In the genomic region with DNA sequence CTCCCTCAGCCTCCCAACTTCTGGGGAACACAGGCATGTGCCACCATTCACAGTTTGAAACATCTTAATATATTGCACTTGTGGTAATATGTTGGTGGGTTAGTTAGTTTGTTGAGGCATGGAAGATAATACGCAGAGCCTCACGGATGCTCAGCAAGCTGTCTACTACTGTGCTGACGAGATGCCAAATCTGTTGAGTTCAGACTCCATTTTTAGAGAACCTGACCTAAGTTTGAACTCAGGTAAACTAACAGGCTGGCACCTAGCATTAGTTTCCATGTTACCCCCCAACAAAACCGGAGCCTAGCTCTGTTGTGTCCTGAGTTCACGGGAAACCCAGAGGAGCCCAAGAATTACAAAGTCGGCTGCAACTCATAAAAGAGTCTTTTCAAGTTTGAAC, we compare ENCODE assay signal across 22 mouse cellular contexts. TPM values are rescaled to one million over a fixed set of nuclear protein-coding genes. Genes with fewer than 3 reads are reported as not detected.
DNase-seq lines count a peak whose midpoint lies in the region; ATAC-seq and TF ChIP-seq lines count a peak whose summit lies in the region.
"Had no signal": no experiment of that assay in that cellular context is flagged by ENCODE, and none has a peak within 500 bp of the region (broad histone marks: within the 10 kb centered on the region; RNA-seq: fewer than 3 reads in every experiment).

No protein-coding gene starts in this region.

- no peak for ATAC-seq in limb, embryonic 14.5 days (ENCODE audit: low FRiP score, low read depth)
- ATAC-seq: forebrain, embryonic 14.5 days; forebrain, embryonic 16.5 days had no signal

- H3K36me3 ChIP-seq in limb, embryonic 14.5 days (ENCODE audit: control insufficient read depth, insufficient read depth, low read length): no peaks in the 10 kb centered on the region
- no peaks in the 10 kb centered on the region for H3K36me3 ChIP-seq in limb, embryonic 10.5 days
- H3K36me3 ChIP-seq: embryonic facial prominence, embryonic 13.5 days; embryonic facial prominence, embryonic 15.5 days; forebrain, embryonic 10.5 days; forebrain, embryonic 12.5 days had no signal

- H3K4me3 ChIP-seq in gastrocnemius, adult 2 months: no peak overlapping the region
- H3K4me3 ChIP-seq in limb, embryonic 14.5 days (replicated peaks; ENCODE audit: low read length): no peak overlapping the region
- no peak overlapping the region for H3K4me3 ChIP-seq in limb, embryonic 10.5 days
- H3K4me3 ChIP-seq: embryonic facial prominence, embryonic 13.5 days; embryonic facial prominence, embryonic 15.5 days; erythroblast, embryonic 14.5 days; forebrain, embryonic 10.5 days; forebrain, embryonic 12.5 days had no signal

- no peak for TF ChIP-seq CTCF in gastrocnemius, adult 2 months (IDR thresholded peaks at IDR 0.05)

- H3K4me2 ChIP-seq in limb, embryonic 14.5 days (replicated peaks; ENCODE audit: low read depth, low read length, severe bottlenecking): no peak overlapping the region
- H3K4me2 ChIP-seq: embryonic facial prominence, embryonic 13.5 days; embryonic facial prominence, embryonic 15.5 days; forebrain, embryonic 12.5 days had no signal

- peaks cover 14% of the 10 kb centered on the region for H3K4me1 ChIP-seq in limb, embryonic 14.5 days (ENCODE audit: control insufficient read depth, insufficient read depth, low read length)
- peaks cover 51% of the 10 kb centered on the region for H3K4me1 ChIP-seq in limb, embryonic 10.5 days
- H3K4me1 ChIP-seq: forebrain, embryonic 12.5 days had no signal

- no peaks in the 10 kb centered on the region for H3K27me3 ChIP-seq in limb, embryonic 14.5 days (ENCODE audit: control insufficient read depth, insufficient read depth, low read length)
- no peaks in the 10 kb centered on the region for H3K27me3 ChIP-seq in limb, embryonic 10.5 days (ENCODE audit: low read depth, poor library complexity, severe bottlenecking)
- H3K27me3 ChIP-seq: embryonic facial prominence, embryonic 15.5 days; forebrain, embryonic 12.5 days had no signal

- no peak for TF ChIP-seq POLR2A in limb, embryonic 14.5 days (IDR thresholded peaks at IDR 0.05; ENCODE audit: borderline replicate concordance, extremely low read depth, insufficient read depth, insufficient read length)

- 53% methylated on average over 6 of the region's 6 CpGs for WGBS in limb, embryonic 14.5 days
- 70% methylated on average over 6 of the region's 6 CpGs for WGBS in limb, embryonic 10.5 days

- H3K27ac ChIP-seq in gastrocnemius, adult 2 months: peak overlapping the region; percentile 54
- H3K27ac ChIP-seq in limb, embryonic 14.5 days (replicated peaks; ENCODE audit: low read depth, low read length): no peak overlapping the region
- H3K27ac ChIP-seq in limb, embryonic 10.5 days: no peak overlapping the region
- H3K27ac ChIP-seq: embryonic facial prominence, embryonic 13.5 days; embryonic facial prominence, embryonic 15.5 days; forebrain, embryonic 10.5 days; forebrain, embryonic 12.5 days had no signal

- no peak overlapping the region for H3K9ac ChIP-seq in limb, embryonic 14.5 days (ENCODE audit: low read depth, low read length, severe bottlenecking)
- H3K9ac ChIP-seq: embryonic facial prominence, embryonic 13.5 days; embryonic facial prominence, embryonic 15.5 days; forebrain, embryonic 12.5 days had no signal

- H3K9me3 ChIP-seq in limb, embryonic 14.5 days (ENCODE audit: control insufficient read depth, low read length): no peaks in the 10 kb centered on the region
- no peaks in the 10 kb centered on the region for H3K9me3 ChIP-seq in limb, embryonic 10.5 days (replicated peaks)
- H3K9me3 ChIP-seq: embryonic facial prominence, embryonic 13.5 days; embryonic facial prominence, embryonic 15.5 days; forebrain, embryonic 10.5 days; forebrain, embryonic 12.5 days had no signal

- no peak for DNase-seq in gastrocnemius, adult 2 months
- DNase-seq in gastrocnemius, postnatal 25 days: no peak
- peak; percentile 2 for DNase-seq in limb, embryonic 14.5 days (ENCODE audit: low spot score)
- no peak for DNase-seq in limb, embryonic 10.5 days (ENCODE audit: low spot score)
- no peak for DNase-seq in ovary, postnatal 14 days (ENCODE audit: low spot score)
- DNase-seq: adrenal gland, adult 2 months; adrenal gland, postnatal 10 days; adrenal gland, postnatal 25 days; cerebellum, adult 11 months; cerebellum, adult 18-20 months; cerebellum, adult 8-10 months; cerebellum, adult 9-11 months; cerebellum, postnatal 14 days; cerebellum, postnatal 36 days; embryo, embryonic 11 days had no signal

- intact Hi-C loops in gastrocnemius, adult 2 months (cut with DNase I): loop anchor here (2.0 kb wide), 1 partner anchor 46 kb away; no protein-coding TSS in a partner anchor

RNA-seq across cellular contexts. Expression of gene Rpf2, which starts 51.8 kb away (rescaled TPM):
- total RNA-seq in gastrocnemius, adult 2 months (2021): 10 to 100 TPM; 13.5 to 17.3 TPM
- 10 to 100 TPM; 11.8 to 14.0 TPM for total RNA-seq in gastrocnemius, postnatal 25 days (2021)
- polyA plus RNA-seq in limb, embryonic 14.5 days (2012; rRNA removed): 16.8 and 25.0 TPM in 2 replicates
- 54.5 TPM in 2 replicates for polyA plus RNA-seq in limb, embryonic 14.5 days (2014; fragmentation: Nextera tagmentation; extraction: Ambion mirVana)
- polyA plus RNA-seq in limb, embryonic 10.5 days (2016; fragmentation: Nextera tagmentation; extraction: Ambion mirVana): 85.2 and 106 TPM in 2 replicates

RNA-seq across cellular contexts. Expression of gene Slc16a10, which starts 52.9 kb away (rescaled TPM):
- total RNA-seq in gastrocnemius, adult 2 months (2021): 10 to 100 TPM; 39.8 to 43.6 TPM
- total RNA-seq in gastrocnemius, postnatal 25 days (2021): 10 to 100 TPM; 24.1 to 39.7 TPM
- 5.6 and 7.8 TPM in 2 replicates for polyA plus RNA-seq in limb, embryonic 14.5 days (2012; rRNA removed)
- polyA plus RNA-seq in limb, embryonic 14.5 days (2014; fragmentation: Nextera tagmentation; extraction: Ambion mirVana): 8.7 and 9.6 TPM in 2 replicates
- 10.4 and 12.6 TPM in 2 replicates for polyA plus RNA-seq in limb, embryonic 10.5 days (2016; fragmentation: Nextera tagmentation; extraction: Ambion mirVana)
